Mouse (Mus musculus) spleen, postnatal 10 days (tissue): ENCODE results near the gene Cst6.

Experiments used
- DNase-seq, 2 experiments: peaks; one replicate each; pipeline ENCODE4 v3.0.0; 2021 to 2022; ENCODE audit warnings: low spot score in 2 of 2

Gene Cst6

DNA sequence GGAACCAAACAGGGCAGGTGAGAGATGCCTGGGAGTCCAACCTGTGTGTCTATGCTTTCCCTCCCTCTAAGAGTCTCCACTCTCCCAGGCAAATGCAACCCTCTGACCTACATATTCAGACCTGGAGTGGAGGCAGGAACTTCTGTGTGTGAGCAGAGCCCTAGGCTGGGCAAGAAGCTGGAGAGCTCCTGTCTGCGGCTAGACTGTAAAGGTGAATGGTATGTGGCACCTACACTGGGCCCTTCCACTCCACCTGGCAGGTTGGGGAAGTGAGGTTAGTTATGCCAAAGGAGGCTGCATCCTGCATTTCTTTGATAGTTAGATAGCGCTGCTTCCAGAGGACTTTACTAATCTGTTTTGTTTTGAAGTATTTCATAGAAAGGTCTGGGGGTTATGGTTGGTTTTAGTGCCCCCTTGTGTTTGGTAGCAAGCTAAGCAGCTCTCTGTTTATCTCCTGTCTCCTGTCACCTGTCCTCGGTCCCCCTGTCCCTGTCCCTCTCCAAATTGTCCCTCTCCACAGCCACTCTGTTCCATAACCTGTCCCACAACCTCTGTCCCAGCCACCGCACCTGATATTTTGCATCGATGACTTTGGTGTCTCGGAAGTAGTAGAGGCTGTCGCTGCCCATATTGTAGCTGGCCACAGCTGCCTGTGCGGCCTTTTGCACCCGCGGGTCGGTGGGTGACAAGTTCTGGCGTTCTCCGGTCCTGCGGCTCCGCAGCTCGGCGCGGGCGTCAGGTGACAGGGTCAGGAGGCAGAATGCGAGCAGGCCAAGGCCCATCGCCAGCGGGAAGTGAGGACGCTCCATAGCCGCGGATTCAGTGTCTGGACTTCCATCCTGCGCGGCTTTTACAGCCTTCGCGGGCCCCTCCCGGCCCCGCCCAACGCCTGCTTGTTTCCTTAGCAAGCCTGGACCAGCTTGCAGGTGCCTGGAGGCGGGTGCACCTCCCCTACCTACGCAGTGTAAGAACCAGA, 560 bp downstream of the Cst6 start:
- peak; percentile 20 to 23 for DNase-seq

DNA sequence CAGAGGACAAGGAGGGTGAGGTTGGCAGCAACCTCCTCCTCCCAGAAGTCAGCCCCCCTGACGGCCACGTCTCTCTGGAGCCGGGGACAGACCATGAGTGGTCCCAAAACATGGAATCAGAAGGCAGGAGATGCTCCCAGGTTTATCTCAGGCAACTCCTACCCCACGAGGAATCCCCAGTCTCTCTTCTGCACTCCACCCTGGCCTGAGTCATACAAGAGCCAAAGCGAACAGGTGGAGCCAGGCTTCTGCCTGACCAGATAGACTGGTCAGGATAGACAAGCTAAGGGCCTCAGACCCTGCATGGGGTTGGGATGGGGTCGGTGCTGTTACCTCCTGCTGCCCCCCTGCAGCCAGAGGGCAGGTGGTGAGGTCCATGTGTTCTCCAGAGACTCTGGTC, 1.3 kb downstream of the Cst6 start:
- DNase-seq, result no peak

DNA sequence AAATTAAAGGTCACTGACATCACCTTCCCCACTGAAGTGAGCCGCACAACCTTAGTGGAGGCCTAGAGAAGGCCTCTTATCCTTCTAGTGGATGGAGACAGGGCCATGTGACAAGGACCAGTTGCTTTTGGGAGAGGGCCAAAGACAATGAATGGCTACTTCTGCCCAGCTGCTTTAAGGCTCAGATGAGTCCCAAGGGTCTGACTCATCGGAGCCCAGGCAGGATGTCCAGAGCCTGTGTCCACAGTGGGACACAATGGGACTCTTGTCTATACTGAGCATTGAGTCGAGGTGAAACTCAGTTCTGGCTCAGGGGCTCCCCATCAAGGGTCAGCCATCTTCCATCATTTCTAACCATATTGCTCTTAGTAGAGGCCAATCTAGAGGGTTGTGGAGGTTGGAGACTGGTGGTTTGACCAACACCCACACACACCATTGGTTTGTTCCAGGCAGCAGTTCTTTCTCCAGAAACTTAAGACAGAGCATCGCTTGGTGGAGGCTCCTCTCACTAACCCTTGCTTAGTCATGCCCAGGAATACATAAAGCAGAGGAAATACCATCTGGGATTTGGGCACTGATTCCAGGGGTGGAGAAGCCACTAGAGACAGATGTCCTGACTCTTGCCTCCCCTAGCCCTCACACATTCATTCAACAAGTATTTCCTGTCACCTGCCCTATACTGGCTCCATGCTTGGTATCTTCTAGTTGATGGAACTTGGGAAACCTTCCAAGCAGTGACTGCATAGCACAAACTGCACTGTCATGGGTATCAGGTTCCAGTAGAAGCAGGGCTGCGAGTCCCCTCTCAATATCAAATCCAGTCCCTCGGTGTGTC, 3.9 kb downstream of the Cst6 start:
- no peak for DNase-seq

DNA sequence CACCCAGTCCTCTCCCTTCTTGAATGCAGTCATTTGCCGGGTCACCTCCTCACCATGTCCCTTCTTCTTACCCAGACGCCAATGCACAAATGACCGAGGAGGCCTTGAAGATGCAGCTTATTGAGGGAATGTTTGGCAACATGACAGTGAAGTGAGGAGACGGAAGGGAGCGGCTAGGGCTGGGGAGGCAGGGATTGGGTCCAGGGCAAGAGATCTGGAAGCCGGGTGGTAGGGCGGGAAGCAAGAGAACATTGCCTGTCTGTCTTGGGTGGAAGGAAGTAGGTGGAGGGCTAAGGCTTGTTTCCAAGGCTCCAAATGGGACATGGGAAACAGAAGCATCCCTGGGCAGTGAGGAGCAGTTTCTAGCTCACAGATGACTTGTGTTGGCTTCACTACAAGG, 8.0 kb downstream of the Cst6 start:
- no peak for DNase-seq

DNA sequence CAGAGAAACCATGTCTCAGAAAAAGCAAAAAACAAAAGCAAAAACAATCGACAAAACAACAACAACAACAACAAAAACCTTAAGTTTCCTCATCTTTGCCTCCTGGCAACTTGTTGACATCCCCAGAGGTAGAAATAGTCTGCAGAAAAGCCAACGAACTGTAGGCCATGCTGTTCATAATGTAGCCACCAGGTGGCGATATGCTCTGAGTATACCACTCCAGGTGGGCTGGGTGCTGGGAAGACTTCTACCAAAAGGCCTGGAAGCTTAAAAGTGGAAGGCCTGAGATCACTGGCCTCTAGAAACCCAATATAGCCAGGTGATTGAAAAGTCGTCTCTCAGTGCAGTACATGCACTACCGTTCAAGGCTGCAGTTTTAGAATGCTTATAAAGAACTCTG, 11.4 kb downstream of the Cst6 start:
- peak; percentile 71 to 85 for DNase-seq

DNA sequence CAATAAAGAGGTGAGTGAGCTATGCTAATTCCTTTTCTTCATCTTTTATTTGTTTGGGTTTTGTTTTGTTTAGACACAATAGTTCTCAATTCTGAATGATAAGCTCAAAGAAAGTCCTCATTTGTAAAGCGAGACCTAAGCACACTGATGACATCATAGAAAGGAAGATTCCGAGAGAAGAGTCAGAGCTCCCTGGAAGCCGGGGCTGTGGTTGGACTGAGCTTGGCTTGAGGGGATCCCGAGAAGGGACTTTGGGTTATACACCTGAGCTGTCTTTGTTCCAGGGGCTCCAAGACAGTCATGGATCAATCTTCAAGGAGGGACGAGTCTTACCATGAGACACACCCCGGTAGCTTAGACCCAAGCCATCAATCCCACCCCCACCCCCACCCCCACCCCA, 13.9 kb downstream of the Cst6 start, which contains the start of gene Catsper1:
TSS of gene Catsper1 (plus strand) at position 301 of the 400 bp plus-strand sequence.
- DNase-seq, result no peak

DNA sequence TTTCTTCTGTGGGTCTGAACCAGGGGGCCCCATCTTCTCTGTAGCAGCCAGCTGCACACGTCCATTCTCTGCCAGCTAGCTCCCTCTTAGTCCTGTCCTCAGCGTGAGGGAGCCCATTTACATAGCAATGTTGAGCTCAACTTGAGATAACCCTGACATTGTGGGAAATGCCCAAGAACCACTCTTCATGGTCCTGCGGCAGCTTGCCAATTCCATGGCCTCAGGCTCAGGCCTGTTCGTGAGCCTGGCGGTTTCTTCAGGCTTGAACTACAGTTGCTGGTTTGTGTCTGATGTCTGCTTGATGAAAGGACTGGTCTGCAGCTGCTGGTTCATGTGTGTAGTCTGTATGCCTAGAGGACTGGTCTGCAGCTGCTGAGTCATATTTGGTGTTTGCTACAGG, 14.6 kb downstream of the Cst6 start:
- DNase-seq, result no peak

DNA sequence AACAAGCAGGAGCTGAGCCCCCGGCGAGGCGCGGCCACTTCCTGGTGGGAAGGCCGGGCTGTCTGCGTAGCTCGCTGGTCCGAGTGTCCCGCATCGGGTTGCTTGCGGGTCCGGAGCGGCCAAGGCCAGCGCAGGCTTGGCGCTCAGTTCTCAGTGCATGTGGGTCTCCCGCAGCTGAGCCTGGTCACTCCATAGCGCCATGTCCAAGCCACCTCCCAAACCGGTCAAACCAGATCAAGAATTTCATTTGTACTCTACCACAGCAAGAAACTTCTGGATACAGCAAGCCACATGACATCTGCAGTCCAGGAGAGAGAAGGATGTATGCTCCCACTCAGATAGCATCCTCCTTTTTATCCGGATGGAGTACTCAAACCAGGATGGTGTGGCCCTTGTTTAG, 21.4 kb downstream of the Cst6 start:
- DNase-seq, result no peak

DNA sequence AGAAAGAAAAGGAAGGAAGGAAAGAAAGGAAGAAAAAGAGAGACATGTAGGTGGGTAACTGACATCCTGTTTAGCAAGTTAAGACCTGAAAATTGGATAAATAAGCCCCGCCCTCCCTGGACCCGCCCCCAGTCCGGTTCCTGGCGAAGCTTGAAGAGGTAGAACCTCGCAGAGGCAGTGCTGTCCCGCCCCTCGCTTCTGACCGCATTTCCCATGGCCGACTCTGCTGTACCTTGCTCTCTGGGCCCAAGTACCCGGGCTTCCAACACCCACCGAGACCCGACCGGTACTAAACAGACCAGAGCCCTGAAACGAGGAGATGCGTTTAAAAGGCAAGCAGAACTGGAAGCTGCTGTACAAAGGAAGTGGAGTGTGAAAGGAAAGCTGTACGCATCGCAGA, 25.6 kb downstream of the Cst6 start:
- DNase-seq, result peak in 1 of 2 experiments; percentile 52

DNA sequence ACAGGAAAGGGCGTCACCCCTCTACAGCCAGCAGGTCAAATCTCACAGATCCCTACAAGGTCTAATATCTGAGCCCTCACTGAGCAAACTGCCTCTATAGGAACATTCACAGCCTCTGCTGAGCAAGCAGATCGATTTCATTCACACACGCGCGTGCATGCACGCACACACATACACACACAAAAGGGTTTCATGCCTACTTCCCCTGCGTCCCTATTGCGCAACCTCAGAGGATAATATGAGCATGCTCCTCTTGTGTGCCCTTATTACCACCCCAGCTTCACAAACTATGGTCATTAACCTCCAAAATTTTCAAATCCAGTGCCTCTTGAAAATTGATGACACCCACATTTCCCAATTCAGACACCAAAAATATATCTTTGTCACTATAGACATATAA, 36.2 kb downstream of the Cst6 start:
- no peak for DNase-seq

DNA sequence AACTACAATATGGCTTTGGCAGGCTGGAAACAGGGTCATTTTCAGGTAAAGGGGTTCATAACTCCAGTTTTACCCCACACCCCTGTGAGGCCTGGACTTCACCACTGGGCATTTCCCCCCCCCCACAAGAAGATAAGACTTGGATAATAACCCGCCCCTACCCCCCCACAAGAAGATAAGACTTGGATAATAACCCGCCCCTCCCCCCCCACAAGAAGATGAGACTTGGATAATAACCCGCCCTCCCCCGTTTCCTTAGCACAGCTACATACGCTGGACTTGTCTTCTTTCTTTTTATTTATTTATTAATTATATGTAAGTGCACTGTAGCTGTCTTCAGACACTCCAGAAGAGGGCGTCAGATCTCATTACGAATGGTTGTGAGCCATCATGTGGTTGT, 40.3 kb downstream of the Cst6 start:
- no peak for DNase-seq

DNA sequence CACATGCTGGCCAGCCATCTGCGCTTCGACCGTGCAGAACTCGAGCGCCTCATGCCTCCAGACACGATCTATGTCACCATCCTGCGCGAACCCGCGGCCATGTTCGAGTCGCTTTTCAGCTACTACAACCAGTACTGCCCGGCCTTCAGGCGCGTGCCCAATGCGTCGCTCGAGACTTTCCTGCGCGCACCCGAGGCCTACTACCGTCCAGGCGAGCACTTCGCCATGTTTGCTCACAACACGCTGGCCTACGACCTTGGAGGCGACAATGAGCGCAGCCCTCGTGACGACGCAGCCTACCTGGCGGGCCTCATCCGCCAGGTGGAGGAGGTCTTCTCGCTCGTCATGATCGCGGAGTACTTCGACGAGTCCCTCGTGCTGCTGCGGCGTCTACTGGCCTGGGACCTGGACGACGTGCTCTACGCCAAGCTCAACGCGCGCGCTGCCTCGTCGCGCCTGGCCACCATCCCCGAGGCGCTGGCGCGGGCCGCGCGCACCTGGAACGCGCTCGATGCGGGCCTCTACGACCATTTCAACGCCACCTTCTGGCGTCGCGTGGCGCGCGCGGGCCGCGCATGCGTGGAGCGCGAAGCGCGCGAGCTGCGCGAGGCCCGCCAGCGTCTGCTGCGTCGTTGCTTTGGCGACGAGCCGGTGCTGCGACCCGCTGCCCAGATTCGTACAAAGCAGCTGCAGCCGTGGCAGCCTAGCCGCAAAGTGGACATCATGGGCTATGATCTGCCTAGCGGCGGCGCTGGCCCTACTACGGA, 42.2 kb downstream of the Cst6 start:
- peak in 1 of 2 experiments; percentile 26 for DNase-seq

DNA sequence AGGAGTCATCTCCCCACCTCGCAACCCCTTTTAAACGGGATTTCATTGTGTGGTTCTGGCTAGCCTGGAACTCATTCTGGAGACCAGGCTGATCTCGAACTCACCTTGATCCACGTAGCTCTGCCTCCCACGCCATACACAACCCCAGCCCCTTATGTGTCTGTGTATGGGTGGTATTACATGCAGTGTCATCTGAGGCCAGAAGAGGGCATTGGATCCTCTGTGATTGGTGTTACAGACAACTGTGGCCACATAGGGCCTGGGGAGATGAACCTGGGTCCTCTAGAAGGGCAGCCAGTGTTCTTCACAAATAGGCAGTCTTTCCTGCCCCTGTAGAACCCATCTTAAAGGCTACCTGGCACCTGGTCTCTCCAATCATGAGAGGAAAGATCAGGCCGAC, 43.1 kb downstream of the Cst6 start:
- DNase-seq, result no peak

DNA sequence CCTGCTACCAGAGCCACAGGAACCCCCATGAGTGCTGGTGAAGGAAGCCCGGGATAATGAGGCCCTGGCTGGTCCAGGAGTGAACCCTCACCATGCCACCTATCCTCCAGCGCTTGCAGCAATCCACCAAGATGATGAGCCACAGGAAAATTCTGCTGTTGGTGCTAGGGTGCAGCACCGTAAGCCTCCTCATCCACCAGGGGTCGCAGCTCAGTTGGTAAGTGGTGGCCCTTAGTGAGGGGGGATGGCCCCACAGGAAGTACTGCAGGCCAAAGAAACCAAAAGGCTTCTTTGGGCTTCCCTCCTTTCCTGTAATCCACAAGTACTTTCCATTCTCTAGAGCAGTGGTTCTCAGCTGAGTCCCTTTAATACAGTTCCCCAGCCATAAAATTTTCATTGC, 46.9 kb downstream of the Cst6 start:
- peak; percentile 39 to 84 for DNase-seq

DNA sequence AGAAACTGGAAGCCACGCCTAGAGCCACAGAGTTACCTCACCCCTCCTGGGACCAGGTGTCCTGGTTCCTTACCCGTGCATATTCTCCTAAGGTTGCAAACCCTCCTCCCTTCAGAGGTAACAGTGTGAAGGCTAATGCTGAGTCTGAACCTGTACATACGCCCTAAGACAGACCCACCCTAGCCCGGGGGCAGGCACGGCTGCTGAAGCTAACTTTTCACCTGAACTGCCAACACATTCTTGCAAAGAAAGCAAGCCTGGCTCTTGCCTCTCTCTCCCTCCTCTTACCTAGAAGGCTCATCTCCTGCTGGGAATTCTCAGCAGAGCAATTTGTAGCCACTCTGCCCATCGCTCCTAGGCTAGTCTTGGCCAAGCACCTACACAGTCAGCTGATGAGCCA, 48.8 kb downstream of the Cst6 start:
- no peak for DNase-seq

DNA sequence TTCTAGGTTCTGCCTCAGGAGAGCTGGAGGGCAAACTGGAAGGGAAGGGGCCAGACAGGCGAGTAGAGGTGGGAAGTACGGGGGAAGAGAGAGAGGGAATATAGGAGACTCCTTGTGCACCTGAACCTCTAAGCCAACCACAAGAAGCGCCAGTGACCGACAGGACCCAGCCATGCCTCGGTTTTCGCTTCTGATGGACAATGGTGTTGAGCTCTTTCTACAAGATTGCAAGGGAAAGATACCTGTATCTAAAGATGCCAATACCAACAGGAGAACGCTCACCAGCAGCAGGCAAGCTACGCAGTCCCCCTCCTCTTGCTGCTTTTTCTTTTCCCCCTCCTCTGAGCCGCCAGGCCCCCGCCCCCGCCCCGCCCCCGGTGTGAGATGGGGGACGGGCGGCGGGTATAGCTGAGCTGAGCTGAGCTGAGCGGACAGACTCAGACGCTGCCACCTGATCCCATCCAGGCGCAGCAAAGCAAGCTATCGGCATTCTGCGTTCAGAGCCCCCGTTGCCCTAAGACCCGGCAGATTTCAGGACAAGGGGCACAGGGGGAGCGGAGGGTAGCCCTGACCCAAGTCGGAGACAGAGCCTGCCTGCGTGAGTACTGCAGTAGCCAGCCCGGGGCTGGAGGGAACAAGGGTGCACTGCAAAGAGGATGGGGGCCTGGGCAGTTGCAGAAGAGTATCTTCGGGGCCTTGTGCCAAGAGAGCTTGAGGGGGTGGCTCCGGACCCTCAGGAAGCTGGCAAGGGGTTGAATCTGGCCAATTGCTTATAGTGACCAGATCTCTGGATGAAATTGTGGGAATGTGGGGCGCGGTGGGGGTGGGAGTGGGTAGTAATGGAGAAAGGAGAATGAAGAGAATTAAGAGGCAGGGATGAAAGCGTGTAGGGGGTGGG, 51.2 kb downstream of the Cst6 start, which contains the start of gene Gal3st3:
TSS of gene Gal3st3 (plus strand) at position 429 of the 898 bp plus-strand sequence.
- DNase-seq, result no peak

DNA sequence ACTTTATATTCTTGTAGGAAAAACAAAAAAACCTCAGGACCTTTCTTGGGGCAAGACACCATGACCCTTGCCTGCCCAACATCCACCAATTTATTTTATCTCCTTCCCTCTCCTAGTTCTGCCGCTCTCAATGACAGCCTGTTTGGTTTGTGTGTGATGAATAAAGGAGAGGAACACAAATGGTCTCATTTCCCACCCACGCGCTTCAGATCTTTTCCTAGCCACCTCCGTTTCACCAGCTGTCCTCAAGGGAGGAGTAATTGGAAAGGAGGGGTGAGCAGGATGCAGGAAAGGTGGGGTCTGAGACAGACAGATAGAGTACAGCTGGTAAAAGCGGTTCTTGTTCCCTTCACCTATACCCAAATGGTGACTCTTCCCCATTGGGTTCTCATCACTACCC, 52.7 kb downstream of the Cst6 start:
- DNase-seq, result peak in 1 of 2 experiments; percentile 11

DNA sequence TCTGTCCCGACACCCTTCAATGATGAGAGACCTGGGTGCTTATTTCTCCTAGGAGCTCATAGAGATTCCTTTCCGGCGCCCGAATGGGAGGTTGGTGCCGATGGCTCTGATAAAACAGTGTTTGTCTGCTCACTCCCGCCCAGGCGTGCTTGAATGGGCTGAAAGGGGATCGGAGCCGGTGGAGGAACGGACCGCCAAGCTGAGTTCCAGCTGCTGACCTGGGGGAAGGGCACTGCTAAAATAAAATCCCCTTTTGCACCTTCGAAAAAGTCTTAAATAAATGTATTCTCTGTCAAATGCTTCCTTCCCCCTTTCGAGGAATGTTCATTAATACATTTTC, 53.7 kb downstream of the Cst6 start:
- DNase-seq, result no peak

DNA sequence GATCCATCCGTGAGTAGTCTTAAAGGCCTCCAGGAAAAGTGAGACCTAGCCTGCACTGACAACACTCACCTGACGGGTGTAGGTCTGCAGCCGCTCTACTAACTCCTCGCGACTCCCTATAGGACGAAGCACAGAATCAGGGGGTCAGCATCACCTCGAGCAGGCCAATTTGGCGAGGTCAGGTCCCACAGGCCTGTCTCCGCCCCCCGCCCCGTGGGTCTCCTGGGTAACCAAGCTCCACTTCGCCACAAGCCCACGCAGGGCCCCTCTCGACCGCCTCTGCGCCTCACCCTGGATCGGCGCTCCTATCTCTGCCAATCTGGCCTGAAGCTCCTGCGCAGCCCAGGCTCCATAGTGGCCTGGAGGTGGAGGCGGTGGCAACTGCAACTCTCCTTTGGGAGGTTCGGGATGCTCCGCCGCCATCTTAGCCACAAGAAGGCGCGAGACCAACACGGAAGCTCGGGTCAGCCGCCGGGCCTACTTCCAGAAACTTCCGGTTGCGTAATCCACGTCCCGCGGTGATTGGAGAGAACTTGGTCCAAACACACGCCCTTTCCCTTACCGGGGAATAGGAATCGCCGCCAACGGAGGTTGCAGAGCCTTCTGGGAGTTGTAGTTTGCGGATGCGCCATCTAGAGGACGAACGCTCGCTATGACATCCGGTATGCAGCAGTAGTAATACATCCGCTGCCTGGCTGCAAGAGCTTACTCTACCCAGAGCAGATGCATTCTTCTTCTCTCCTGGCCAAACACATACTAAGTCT, 54.2 kb downstream of the Cst6 start, which contains the start of gene Sf3b2:
TSS of gene Sf3b2 (minus strand) at position 484 of the 764 bp plus-strand sequence.
- DNase-seq, result peak; percentile 88 to 97
